Mouse (Mus musculus): Measurements from ENCODE around the gene Rhd. TPM values are rescaled to one million over a fixed set of nuclear protein-coding genes. Genes with fewer than 3 reads are reported as not detected.

The Rhd gene
- polyA plus RNA-seq, 1 experiment from 2014 or later = 477 TPM

DNA sequence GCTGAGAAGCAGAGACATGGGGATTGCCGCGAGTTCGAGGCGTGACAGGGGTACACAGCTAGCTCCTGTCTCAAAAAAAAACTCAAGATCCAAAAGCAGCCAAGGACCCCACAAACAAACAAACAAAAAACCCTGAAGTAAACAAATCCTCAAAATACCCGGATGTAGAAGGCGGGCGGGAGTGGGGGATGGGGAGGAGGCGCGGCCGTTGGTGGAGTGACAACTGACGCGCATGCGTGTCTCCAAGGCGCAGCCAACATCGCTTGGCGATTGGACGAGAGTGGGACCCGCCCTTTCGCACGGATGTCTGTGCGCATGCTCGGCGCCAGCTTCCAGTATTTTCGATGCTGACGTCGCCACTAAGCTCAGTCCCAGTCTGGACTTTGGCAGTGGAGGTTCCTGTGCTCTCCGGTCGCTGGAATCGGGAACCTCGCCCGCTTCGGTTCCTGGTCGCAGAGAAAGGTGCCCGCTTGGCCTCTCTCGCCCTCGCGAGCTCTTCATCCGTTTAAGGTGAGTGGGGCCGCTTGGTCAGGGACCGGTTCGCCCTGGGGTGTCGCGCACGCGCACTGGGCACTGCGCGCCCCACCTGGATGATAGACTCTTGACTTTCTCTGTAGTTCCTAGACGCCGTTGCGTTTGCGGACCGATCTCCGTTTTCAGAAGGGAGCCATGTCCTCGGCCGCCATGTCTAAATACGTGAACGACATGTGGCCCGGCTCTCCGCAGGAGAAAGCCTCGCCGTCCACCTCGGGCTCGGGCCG, 59.1 kb downstream of the Rhd start, which contains the start of gene Rsrp1:
Rsrp1 (plus strand) TSS at position 335 of the 761 bp plus-strand sequence.
- Histone ChIP-seq H3K4me3 (peak within 1 kb of the TSS; percentile 100), H3K27me3 (replicated peaks) (no peaks in the 10 kb centered on the region), H3K9ac (peak within 1 kb of the TSS; percentile 100), H3K4me1 (peaks cover 65% of the 10 kb centered on the region), H3K4me2 (peak within 1 kb of the TSS; percentile 82), H3K9me3 (replicated peaks) (no peaks in the 10 kb centered on the region), H3K36me3 (peaks cover 46% of the 10 kb centered on the region), H3K27ac (peak within 1 kb of the TSS; percentile 99)
- ATAC-seq = peak; percentile 85
- under 1% methylated on average over 64 of the region's 64 CpGs for WGBS (ENCODE audit: insufficient replicate concordance)

DNA sequence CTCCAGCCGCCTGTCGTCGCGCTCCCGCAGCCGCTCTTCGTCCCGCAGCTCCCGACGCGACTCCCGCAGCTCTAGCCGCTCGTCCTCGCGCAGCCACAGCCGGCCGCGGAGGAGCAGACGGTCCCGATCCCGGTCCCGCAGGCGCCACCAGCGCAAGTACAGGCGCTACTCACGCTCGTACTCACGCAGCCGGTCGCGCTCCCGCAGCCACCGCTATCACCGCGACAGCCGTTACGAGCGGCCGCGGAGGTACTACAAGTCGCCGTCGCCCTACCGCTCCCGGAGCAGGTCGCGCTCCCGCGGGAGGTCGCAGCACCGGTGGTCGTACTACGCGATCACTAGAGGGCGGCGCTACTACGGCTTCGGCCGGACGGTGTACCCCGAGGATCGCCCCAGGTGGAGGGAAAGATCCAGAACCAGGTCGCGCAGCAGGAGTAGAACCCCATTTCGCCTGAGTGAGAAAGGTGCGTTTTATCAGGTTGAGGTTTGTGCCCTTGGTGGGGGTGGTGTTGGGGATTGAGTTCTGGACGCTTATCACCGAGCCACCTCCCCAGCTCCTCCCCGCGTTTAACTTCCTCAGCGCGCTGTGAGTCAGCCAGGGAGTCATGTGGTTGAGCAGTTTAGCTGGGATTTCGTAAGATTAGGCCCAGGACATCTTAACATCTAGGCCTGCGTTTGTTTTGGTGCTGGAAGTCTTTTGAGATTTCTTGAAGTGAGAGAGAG, 59.8 kb downstream of the Rhd start:
- H3K36me3 ChIP-seq = peaks cover 53% of the 10 kb centered on the region
- peaks cover 67% of the 10 kb centered on the region for H3K4me1 ChIP-seq
- peak overlapping the region; percentile 99 for H3K27ac ChIP-seq
- no peaks in the 10 kb centered on the region for H3K27me3 ChIP-seq (replicated peaks)
- H3K9me3 ChIP-seq (replicated peaks) = no peaks in the 10 kb centered on the region
- ATAC-seq = peak; percentile 73
- H3K4me2 ChIP-seq = peak overlapping the region; percentile 82
- H3K9ac ChIP-seq = peak overlapping the region; percentile 100
- H3K4me3 ChIP-seq = peak overlapping the region; percentile 100
- WGBS (ENCODE audit: insufficient replicate concordance) = under 1% methylated on average over 75 of the region's 75 CpGs

DNA sequence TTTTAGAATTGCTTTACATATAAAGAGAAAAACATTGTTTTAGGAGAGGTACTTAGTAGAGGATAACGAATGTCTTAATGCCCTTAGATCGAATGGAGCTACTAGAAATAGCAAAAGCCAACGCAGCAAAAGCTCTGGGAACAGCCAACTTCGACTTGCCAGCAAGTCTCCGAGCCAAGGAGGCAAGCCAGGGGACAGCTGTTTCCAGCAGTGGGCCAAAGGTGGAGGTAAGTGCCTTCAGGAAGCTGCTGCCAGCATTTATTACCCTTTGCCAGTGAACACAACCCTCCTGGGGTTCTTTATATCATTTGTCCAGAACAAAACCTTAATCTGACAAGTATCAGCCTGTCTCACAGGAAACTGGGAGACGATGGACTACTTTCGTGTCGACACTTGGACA, 60.9 kb downstream of the Rhd start:
- Histone ChIP-seq H3K36me3 (peaks cover 58% of the 10 kb centered on the region), H3K4me2 (peak overlapping the region; percentile 82), H3K9me3 (replicated peaks) (no peaks in the 10 kb centered on the region), H3K9ac (peak overlapping the region; percentile 100), H3K4me3 (peak overlapping the region; percentile 100), H3K27me3 (replicated peaks) (no peaks in the 10 kb centered on the region), H3K4me1 (peaks cover 67% of the 10 kb centered on the region), H3K27ac (peak overlapping the region; percentile 68)
- WGBS (ENCODE audit: insufficient replicate concordance) = 65% methylated on average over 8 of the region's 8 CpGs
- ATAC-seq = no peak

DNA sequence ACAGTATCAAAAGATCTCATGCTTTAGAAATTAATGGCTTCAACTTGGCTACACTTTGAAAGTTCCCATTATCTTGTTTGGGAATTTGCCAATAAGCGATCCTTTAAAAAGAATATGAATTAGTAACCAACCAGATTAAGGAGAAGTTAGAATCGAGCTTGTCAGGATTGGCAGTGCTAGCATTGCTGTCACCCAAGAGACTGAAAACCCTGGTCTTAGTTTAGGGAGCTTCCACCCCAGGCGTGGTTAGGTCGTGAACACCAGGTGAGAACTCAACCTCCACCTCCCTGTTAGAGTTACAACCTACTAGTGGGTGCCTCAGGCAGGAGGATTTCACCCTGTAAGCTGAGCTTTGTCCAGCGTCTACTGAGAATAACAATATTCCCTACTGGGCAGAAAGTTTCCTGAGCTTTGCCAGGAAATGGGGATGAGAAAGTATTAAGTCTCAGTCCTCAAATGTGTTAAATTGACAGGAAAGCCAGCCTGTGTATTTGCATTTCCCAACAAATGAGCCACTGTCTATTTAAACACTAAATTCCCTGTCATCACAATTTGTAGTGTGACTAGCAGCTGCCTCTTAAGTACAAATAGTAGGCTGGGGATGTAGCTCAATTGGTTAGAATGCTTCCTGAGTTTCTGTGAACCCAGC, 63.6 kb downstream of the Rhd start:
- Histone ChIP-seq H3K4me2 (0 out of 2 replicates have a peak overlapping the region, but pooled peaks have one; percentile 3), H3K4me3 (no peak overlapping the region), H3K36me3 (peaks cover 70% of the 10 kb centered on the region), H3K9me3 (replicated peaks) (no peaks in the 10 kb centered on the region), H3K4me1 (peaks cover 62% of the 10 kb centered on the region), H3K27me3 (replicated peaks) (no peaks in the 10 kb centered on the region), H3K27ac (peak overlapping the region; percentile 23; the same call in 1 of the 2 replicates), H3K9ac (no peak overlapping the region)
- WGBS (ENCODE audit: insufficient replicate concordance) = 72% methylated on average over 5 of the region's 5 CpGs
- no peak for ATAC-seq

DNA sequence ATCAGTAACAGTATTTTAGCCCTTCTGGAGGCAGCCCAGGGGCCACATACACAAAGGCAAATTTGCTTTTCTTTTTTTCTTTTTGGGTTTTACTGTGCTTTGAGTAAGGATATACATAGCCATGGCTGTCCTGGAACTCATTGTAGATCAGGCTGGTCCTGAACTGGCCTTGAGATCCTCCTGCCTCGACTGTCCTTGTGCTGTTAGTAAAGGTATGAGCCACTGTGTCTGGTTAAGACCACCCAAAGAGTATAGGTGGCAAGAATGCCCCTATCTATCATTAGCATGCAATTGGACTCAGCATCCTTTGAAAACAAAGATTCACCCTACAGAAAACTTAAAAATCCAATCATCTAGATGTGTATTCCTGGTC, 64.1 kb downstream of the Rhd start:
- H3K9me3 ChIP-seq (replicated peaks) = no peaks in the 10 kb centered on the region
- 82% methylated on average over 1 of the region's 1 CpGs for WGBS (ENCODE audit: insufficient replicate concordance)
- H3K4me3 ChIP-seq = no peak overlapping the region
- no peak overlapping the region for H3K9ac ChIP-seq
- H3K27me3 ChIP-seq (replicated peaks) = no peaks in the 10 kb centered on the region
- peaks cover 75% of the 10 kb centered on the region for H3K36me3 ChIP-seq
- H3K27ac ChIP-seq = peak overlapping the region; percentile 23; the same call in 1 of the 2 replicates
- ATAC-seq = no peak
- 0 out of 2 replicates have a peak overlapping the region, but pooled peaks have one; percentile 3 for H3K4me2 ChIP-seq
- H3K4me1 ChIP-seq = peaks cover 62% of the 10 kb centered on the region

DNA sequence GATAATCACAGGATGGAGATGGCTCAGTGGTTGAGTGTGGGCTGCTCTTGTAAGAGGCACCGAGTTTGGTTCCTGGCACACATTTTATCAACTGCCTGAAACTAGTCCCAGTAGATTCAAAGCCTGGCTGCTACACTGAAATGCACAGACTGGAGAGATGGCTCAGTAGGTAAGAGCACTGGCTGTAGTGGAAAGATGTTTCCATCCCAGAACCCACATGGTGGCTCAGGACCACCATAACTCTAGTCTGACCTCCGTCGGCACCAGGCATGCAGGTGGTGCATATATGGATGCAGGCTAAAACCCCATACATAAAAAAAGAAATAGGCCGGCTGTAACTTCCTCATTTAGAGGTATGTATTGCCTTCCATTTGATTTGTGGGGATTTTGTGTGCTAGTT, 65.2 kb downstream of the Rhd start:
- ATAC-seq = no peak
- Histone ChIP-seq H3K4me3 (peak overlapping the region; percentile 99; the same call in 1 of the 2 replicates), H3K27me3 (replicated peaks) (no peaks in the 10 kb centered on the region), H3K27ac (peak overlapping the region; percentile 98), H3K4me1 (peaks cover 62% of the 10 kb centered on the region), H3K9me3 (replicated peaks) (no peaks in the 10 kb centered on the region), H3K9ac (peak overlapping the region; percentile 91; the same call in 1 of the 2 replicates), H3K36me3 (peaks cover 78% of the 10 kb centered on the region), H3K4me2 (peak overlapping the region; percentile 72)
- WGBS (ENCODE audit: insufficient replicate concordance) = 57% methylated on average over 4 of the region's 4 CpGs

DNA sequence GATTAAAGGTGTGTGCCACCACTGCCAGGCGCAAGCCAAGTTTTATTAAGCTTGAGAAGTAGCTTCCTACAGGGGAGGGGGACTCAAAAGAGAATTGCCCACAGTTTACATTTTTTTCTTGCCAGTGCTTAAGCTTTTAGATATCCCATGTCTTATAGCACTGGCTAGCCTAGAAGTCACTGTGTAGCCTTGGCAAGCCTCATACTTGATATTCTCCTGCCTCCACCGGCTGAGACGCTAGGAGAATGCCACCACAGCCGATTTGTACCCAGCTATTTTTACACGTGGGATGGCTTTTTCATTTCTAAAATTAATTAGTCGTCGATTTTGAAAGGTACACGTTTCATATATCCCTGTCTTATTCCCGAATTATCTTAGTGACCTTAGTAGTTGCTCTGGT, 65.9 kb downstream of the Rhd start:
- Histone ChIP-seq H3K9ac (peak overlapping the region; percentile 91), H3K27me3 (replicated peaks) (no peaks in the 10 kb centered on the region), H3K9me3 (replicated peaks) (no peaks in the 10 kb centered on the region), H3K4me1 (peaks cover 60% of the 10 kb centered on the region), H3K4me3 (peak overlapping the region; percentile 99), H3K36me3 (peaks cover 78% of the 10 kb centered on the region), H3K4me2 (peak overlapping the region; percentile 72), H3K27ac (peak overlapping the region; percentile 98)
- peak; percentile 17; the same call in 1 of the 2 replicates for ATAC-seq
- WGBS (ENCODE audit: insufficient replicate concordance) = 24% methylated on average over 9 of the region's 9 CpGs

DNA sequence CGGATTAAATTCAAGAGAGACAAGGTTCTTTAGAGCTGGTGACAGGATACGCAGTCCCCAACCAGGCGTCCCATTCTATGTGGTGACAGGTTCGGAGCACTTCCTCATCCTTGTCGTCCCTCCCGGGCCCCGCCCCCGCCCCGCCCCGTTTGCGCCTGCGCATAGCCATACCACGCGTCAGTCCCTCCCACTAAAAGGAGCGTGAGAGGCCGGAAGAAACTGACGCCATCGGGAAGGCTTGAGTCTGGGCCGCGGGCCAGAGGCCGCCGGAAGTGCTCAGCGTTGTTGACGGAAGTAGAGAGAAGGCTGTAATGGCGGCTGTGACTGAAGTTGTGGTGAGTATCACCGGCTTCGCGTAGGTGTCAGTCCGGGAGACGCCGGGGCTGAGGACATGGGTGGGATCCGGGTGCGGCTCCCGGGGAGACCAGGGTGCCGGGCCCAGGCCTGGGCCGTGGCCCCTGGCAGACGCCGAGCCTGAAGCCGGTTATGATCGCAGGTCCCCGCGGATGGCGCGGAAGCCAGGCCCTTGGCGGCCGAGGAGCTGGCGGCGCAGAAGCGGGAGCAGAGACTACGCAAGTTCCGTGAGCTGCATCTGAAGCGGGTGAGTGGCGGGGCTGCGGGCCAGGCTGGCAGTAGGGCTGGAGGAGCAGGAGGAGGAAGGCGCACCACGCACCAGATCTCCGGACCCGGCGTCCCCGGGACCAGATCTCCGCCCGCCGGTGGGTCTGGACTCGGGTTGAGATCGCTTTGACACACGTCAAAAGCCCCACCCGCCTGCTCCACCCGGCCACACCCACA, 66.5 kb downstream of the Rhd start, which contains the start of gene Syf2:
Syf2 (plus strand) TSS at position 215 of the 798 bp plus-strand sequence.
- Histone ChIP-seq H3K4me3 (peak within 1 kb of the TSS; percentile 99), H3K4me1 (peaks cover 53% of the 10 kb centered on the region), H3K36me3 (peaks cover 78% of the 10 kb centered on the region), H3K4me2 (peak within 1 kb of the TSS; percentile 72), H3K9ac (peak within 1 kb of the TSS; percentile 91), H3K27me3 (replicated peaks) (no peaks in the 10 kb centered on the region), H3K9me3 (replicated peaks) (no peaks in the 10 kb centered on the region), H3K27ac (peak within 1 kb of the TSS; percentile 98)
- peak; percentile 94 for ATAC-seq
- WGBS (ENCODE audit: insufficient replicate concordance) = under 1% methylated on average over 68 of the region's 68 CpGs

DNA sequence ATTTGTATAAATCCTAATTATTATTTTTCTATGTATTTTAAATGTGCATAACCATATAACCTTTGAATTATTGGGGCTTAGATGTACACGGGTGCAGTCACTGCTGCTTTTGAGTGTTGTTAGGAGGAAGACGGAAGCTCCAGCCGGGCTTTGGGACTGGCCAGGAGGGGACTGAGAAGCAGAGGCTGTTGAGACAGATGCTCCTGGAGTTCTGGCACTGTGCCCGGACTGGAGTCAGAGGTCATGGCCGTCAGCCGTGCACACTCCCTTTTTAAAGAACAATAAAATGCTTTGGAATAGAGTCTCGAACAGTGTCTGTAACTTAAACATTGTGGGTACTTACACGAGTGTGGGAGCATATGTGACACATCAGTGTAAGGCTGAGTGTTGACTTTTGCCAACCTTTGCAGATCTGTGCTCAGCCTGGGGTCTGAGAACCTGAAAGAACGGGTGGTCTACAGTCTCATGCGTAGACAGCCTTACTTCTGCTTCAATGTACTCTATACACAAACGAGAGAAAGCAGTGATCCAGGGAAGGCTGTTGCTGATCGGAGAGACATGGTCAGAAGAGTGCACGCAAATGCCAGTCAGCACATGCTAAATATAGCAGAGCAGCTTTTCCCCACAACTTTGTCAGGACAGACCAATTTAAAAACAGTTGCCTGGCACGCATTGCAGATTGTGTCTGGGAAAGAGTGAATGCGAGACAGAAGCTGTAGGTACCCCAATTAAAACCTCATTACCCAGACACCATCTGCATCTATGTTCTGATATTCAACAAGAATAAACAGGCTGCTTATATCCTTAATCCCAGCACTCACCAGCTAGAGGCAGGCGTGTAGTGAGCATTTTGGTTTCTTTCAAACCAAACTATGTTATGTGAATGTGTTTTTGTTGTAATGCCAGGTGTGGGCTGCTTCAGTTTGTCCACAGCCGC, 73.2 kb downstream of the Rhd start:
- Histone ChIP-seq H3K4me3 (no peak overlapping the region), H3K27me3 (replicated peaks) (peaks cover 15% of the 10 kb centered on the region; the same call in 1 of the 2 replicates), H3K4me2 (no peak overlapping the region), H3K9ac (no peak overlapping the region), H3K4me1 (no peaks in the 10 kb centered on the region; the same call in 1 of the 2 replicates), H3K36me3 (peaks cover 53% of the 10 kb centered on the region), H3K27ac (no peak overlapping the region), H3K9me3 (replicated peaks) (no peaks in the 10 kb centered on the region)
- 75% methylated on average over 17 of the region's 17 CpGs for WGBS (ENCODE audit: insufficient replicate concordance)
- ATAC-seq = no peak

DNA sequence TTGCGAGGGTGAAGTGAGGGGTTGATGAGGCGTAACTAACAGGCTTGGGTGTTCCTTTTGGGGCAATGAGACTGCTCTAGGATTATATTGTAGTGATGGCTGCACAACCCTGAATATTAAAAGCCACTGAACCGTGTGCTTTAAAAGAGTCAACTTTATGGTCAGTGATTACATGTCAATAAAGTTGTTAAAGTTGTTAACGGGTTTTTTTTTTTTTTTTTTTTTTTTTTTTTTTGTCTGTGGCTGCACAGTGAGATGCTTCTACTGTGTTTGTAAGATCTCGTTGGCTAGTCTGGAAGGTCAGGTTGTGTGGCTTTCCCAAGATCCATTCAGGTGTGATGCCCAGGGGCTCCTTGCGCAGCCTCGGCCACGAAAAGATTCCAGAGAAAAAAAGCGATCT, 75.6 kb downstream of the Rhd start:
- WGBS (ENCODE audit: insufficient replicate concordance) = 68% methylated on average over 9 of the region's 9 CpGs
- no peak overlapping the region for H3K9ac ChIP-seq
- H3K36me3 ChIP-seq = peaks cover 29% of the 10 kb centered on the region
- H3K4me1 ChIP-seq = no peaks in the 10 kb centered on the region
- no peaks in the 10 kb centered on the region for H3K9me3 ChIP-seq (replicated peaks)
- no peak overlapping the region for H3K4me3 ChIP-seq
- ATAC-seq = no peak
- H3K27ac ChIP-seq = no peak overlapping the region
- peaks cover 38% of the 10 kb centered on the region for H3K27me3 ChIP-seq (replicated peaks)
- H3K4me2 ChIP-seq = no peak overlapping the region
